Mouse (Mus musculus): ENCODE measurements around the gene Megf8.

Megf8 gene

DNA sequence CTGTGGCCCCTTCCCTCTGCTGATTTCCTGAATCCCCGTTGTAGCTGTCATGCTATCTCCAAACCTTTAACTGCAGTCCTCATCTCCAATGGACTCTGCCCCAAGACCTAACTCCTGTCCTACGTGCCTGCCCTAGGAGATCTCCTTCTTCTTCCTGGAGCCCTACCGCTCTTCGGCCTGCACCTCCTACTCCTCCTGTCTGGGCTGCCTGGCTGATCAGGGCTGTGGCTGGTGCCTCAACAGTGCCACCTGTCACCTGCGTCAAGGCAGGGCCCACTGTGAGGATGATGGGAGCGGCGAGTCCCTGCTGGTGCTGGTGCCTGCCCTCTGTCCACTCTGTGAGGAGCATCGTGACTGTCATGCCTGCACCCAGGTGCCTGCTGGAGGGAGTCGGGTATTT, 22.4 kb downstream of the Megf8 start:
- no peak for DNase-seq (ENCODE audit: low read depth, low spot score)

DNA sequence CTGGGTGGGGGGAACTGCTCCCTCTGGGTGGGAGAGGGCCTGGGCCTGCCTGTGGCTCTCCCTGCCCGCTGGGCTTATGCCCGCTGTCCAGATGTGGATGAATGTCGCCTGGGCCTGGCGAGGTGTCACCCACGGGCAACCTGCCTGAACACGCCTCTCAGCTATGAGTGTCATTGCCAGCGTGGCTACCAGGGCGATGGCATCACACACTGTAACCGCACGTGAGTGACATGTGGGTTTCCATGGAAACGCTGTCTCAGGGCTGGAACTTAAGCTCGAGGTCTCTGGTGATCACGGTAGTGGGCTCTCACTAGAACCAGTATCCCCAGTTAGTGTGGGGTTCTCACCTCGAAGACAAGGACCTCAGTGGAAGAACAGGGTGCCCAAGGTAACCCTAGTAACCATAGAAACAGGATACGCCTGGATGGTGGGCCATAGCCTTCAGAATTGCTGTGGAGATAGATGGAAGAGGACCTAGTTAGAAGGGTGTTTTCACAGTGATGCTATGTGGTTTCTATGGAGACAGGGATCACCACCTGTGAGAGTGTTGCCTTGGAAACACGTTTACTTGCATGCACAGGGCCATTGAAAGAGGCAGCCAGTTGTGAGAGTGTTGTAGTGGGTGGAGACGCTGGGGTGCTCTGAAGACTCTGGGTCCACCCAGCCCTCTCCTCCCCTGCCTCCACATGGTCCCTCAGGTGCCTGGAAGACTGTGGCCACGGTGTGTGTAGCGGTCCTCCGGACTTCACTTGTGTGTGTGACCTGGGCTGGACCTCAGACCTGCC, 24.2 kb downstream of the Megf8 start:
- DNase-seq (ENCODE audit: low read depth, low spot score): peak; percentile 60

DNA sequence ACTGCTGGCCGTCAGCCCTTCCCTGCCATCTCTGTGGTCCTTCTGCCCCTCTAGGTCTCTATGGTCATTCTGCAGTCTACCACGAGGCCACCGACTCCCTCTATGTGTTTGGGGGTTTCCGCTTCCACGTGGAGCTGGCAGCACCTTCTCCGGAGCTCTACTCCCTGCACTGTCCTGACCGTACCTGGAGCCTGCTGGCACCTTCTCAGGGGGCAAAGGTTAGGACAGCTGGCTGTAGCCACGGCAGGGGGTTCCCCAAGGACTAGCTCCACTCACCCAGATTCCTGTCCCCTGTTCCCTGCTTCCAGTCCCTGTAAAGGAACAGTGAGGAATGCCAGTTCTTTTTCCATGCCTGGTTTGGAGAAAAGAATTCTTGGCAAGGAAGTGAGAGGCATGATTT, 31.9 kb downstream of the Megf8 start:
- no peak for DNase-seq (ENCODE audit: low read depth, low spot score)

DNA sequence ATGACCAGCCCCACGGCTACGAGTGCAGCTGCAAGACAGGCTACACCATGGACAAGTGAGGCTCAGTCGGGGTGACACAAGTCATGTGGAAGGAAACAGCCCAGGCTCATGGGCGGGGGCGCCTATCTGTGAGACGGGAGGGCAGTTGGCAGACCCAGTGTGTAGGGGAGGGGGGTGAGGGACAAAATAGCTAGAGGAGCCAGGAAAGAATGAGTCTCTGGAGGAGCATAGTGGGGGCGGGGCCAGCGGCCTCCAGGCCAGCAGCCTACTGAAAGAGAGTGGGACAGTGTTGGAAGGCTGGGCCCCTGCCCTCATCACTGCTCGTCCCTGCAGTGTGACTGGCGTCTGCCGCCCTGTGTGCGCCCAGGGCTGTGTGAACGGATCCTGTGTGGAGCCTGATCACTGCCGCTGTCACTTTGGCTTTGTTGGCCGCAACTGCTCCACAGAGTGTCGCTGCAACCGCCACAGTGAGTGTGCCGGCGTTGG, 41.8 kb downstream of the Megf8 start:
- no peak for DNase-seq (ENCODE audit: low read depth, low spot score)

DNA sequence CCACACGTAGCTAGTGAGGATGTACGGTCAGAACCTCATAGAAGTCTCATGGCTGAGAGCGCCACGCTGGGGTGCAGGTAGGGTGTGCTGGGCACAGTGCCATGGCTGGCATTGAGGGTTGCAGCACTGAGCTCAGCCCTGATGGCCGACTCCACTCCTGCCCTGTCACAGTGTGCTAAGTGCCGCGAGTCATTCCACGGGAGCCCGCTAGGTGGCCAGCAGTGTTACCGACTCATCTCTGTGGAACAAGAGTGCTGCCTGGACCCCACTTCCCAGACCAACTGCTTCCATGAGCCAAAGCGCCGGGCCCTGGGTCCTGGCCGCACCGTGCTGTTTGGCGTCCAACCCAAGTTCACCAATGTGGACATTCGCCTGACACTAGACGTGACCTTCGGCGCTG, 46.2 kb downstream of the Megf8 start:
- DNase-seq (ENCODE audit: low read depth, low spot score): peak; percentile 80

DNA sequence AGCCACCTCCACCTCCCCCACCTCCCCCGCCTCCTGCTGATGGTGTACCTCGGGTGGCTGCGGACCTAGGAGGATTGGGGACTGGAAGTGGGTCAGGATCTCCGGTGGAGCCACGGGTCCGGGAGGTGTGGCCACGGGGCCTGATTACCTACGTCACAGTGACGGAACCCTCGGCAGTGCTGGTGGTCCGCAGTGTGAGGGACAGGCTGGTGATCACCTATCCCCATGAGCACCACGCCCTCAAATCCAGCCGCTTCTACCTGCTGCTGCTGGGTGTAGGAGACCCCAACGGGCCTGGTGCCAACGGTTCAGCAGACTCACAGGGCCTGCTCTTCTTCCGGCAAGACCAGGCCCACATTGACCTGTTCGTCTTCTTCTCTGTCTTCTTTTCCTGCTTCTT, 46.7 kb downstream of the Megf8 start:
- DNase-seq (ENCODE audit: low read depth, low spot score): no peak

DNA sequence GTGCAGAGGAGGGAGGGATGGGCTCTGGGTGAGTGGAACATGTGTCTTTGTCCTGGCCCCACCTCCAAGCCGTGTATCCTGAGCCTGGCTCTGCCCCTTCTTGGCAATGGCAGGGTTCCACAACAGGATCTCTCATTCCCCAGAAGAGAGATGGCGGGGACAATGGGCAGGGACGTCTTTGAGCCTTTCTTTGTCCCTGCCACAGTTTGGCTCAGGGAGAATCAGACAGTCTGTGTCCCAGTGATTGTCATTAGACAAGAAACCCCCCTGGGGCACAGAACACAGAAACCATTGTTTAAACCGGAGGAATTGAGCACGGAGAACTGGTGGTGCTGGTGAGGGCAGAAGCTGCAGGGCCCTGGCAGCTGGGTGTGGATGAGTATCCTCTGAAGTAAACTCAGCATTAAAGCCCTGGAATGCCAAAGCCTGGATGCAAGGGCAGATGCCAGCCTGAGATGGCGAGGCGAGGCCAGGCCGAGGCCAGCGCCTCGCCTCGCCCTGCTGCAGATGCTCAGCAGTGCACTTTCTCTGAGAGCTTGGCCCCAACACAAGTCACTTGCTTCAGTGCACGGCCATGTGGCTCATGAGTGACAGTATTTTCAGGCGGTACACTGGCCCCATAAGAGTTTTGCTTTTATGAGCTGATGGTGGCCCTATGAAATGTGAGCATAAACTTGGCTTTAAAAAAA, 49.1 kb downstream of the Megf8 start:
- DNase-seq (ENCODE audit: low read depth, low spot score): peak; percentile 49

DNA sequence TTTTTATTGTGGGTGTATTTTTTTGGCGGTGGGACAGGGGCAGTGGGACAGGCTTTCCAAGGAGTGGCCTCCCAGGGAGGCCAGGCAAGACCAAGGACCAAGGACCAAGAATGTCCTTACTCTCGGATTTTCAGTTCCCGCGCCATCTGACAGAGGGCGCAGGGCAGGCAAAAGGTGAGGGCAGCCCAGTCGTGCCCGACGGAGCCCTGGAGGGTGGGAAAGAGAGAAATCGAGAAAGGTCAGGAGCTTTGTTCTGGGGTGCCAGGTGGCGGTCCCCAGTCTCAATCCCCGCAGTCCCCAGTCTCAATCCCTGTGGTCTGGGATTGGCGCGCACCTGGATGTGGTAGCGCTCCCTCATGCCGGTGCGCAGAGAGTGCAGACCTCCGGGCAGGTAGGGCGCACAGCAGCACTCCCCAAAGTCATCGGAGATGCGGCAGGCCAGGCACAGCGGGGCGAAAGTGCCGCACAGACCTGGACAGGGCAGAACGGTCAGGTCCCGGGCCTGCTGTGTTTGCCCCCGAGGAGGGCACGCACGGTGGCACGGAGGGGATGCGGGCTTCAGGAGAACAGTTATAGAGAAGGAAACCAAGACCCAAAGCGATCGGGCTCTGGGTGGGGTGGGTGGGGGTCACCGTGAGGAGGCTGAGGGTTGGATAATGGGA, 50.8 kb downstream of the Megf8 start:
- DNase-seq (ENCODE audit: low read depth, low spot score): peak; percentile 54

DNA sequence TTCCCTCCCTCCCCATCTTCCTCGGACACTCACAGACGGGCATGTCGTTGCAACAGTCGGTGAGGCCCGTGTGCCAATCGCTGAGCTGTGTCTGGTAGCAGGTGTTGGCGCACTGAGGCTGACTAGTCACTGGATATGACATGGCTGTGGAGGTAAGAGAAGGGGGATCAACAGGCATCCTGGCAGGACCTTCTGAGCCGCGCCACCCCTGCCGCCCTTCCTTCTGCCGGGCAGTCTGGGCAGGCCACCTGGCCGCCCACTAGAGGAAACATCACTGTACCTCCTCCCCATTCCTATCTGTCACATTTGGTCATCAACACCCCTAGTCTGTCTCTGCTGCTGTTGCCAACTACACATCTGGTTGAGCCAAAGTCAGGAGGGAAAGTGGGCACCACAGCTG, 51.4 kb downstream of the Megf8 start:
- DNase-seq (ENCODE audit: low read depth, low spot score): no peak

DNA sequence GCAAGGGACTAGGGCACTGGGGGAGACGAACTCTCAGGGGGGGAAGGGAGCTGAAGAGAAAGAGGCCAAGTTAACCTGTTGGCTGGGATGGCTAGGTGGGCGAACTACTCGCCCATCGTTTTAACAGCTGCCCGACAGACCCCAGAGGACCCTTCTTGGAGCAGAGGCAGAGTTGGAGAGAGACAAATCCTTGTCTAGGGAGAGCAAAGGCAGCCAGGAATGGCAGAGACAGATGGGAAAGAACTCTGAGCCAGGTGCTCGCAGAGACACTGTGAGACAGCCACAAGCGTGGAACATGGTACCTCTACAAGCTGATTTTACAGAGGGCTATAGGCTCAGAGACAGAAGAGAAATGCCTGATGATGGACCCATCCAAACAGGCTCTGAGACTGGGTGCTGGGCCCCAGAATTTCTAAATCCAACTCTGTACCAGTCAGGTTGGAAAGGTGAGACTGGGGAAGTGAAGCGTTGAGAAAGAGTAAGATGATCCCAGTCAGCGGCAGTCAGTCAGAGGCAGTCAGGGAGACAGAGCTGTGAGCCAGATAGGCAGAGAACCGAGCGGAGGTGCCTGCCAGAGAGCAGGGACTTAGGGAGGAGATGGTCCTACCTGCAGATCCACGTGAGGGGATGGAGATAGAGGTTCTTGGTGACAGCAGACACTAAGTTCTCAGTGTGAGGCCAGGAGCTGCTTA, 52.2 kb downstream of the Megf8 start, which contains the start of gene Cnfn:
Gene Cnfn, minus strand, starts transcription at position 667 of the 692 bp plus-strand sequence.
- DNase-seq (ENCODE audit: low read depth, low spot score): no peak

DNA sequence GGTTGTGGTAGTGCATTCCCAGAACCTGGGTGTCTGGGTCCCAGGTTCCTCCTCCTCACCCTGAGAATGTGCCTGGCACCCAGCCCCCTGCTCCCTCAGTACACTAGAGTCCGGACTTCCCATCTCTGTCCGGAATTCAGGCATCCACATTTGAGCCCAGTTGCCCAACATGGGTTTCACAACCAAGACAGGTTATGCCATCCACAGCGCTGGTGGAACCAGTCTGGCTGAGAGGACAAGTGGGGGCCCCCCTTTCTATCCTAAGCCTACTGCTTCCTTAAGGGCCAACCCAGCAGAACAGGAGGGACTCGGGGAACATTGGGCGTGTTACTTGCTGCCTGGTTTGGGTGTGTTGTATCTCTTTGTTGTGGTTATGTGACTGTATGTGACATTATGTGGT, 55.5 kb downstream of the Megf8 start:
- no peak for DNase-seq (ENCODE audit: low read depth, low spot score)

DNA sequence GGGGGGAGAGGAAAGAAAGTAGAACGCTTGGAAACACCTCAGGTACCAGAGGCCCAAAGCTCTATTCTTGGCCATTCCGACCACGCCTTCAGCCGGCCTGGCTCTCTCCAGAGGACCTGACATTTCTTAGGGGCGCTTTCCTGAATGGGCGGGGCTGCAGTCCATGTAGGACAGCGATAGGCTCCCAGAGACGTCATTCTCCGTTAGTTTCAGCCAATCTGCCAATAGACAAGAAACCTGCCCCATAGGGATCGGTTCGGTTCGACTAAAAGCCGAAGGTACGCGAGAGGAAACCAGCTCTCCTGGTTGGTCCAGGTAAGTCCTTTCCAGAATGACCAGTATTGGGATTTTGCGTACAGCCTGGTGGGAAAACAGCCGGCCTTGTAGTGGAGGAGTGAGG, 59.6 kb downstream of the Megf8 start:
- peak; percentile 97 for DNase-seq (ENCODE audit: low read depth, low spot score)

DNA sequence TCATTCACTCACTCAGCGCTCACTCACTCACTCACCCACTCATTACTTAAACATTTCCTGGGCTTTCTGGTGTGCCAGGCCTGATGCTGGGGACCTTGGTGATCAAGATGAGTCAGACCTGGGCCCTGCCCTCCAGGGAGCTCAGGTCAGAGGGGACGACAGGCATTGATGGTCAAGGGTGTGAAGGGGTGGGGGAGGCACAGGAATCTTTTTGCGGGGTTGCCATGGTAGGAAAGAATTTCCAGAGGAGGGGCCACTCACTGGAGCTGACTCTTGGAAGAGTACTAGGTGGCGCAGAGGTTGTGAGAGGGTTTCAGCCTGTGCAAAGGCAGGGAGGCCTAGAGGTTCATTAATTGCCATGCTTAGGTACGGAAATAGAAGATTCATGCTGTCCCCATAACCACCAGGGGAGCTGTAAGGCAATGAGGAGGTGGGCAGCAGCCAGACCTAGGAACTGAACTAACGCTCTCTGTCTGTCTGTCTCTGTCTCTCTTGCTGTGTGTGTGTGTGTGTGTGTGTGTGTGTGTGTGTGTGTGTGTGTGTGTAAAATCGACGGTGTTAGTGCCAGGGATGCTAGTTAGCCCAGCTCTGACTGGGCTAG, 60.2 kb downstream of the Megf8 start:
- DNase-seq (ENCODE audit: low read depth, low spot score): peak; percentile 86

DNA sequence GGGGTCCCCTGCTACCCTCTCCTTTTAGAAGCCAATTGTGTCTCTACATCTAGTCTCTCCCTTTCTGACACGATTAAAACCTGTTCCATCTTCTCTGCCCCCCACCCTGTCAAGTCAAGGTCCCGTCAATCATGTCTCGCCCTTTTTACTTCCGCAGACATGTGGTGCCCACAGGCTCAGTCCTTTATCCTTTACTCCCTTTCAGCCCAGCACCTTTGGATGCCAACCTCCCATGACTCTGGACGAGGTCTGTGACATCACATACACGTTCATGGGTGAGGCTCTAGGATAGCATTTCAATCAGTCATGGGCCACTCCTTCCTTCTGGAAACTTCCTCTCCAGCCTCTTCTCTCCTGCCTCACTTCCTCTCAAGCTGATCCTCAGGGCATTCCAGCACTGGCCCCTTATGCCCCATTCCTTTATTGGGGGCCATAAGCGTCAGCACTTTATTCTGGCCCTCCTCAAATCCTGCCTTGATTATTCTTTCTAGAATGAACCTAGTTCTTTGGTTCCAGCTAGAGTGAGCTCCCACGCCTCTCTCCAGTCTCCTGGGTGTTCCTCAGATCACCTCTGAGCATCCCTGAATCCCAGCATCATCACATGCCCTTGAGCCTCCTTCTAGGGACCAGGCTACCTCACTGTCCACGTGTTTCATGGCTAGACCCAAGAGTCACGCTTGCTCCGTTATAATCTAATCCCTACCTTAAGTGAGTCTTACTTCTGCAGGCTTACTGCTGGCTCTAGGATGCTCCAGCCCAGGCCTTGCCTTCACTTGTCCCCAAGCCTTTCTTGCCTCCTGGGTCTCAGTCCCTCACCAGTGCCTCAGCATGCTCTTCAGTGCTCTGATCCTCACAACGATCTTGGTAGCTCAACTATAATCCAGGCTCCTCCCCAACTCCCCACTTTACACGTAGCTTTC, 61.5 kb downstream of the Megf8 start:
- no peak for DNase-seq (ENCODE audit: low read depth, low spot score)

DNA sequence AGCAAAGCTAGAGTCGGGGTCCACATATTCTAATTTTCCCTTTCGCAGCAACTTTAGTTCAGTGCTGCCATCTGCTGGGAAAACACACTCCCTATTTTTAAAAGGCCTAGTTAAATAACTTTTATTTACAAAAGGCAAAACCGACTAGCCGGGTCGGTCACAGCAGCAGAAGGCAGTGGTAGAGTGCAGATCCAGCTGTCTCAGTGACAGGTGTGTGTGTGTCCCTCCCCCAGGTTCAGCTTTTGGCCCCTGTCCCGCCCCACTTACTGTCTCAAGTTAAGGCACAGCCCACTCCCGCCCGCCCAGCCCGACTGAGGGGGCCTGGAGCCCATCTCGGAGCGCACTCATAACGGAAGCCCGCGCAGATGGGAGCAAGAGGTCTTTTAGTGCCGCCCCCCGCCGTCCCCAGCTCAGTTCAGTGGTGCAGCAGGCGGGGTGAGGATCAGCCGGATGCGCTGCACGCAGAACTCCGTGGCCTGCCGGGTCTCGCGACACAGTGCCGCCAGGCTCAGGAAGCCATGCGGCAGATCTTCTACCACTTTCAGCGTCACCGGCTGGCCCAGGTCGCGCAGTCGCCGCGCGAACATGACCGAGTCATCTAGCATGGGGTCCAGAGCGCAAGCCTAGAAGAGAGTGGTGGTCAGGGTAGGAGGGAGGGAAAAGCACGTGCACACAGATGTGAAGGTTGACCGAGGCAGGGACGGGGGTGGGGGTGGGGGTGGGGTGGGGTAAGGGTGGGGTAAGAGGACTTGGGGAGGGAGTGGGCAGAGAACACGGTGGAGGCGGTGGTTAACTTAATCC, 62.8 kb downstream of the Megf8 start:
- peak; percentile 82 for DNase-seq (ENCODE audit: low read depth, low spot score)

DNA sequence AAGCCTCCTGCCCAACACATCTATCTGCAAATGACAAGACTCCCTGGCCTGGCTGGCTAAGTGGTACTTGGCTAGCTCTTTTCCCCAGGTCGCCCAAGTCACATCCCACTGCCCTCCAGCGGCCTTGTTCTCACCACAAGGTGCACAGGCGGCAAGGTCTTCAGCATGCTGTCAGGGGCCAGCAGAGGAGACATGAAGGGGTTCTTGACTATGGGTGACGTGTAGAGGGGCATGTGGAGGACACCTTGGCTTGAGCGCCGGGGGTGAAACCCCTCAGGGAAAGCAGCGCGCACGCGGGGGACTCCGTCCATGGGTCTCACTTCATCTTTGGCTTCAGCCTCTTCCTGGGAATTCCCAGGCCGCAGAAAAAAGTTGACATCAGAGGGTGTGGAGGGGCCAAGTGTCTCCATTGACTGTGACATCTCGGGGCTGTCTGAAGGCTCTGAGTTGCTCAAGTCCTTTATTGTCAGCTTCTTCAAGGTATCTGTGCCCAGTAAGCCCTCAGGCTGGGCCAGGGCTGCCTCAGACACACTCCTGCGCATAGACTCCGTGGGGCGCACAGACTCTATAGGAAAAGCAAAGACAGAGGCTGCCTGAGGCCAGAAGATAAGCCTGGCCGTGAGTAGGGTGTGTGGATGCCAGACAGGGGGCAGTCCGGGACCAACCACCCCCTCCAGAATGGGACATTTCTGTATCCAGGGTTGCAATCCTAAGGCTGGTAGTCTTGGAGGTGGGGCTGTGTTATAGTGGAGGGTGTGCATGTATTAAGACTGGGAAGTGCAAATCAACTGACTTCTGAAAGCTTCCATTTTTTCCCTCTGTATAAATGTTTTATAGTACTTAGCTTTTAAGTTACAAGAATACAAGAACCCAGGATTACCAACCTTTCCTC, 63.7 kb downstream of the Megf8 start:
- DNase-seq (ENCODE audit: low read depth, low spot score): no peak

DNA sequence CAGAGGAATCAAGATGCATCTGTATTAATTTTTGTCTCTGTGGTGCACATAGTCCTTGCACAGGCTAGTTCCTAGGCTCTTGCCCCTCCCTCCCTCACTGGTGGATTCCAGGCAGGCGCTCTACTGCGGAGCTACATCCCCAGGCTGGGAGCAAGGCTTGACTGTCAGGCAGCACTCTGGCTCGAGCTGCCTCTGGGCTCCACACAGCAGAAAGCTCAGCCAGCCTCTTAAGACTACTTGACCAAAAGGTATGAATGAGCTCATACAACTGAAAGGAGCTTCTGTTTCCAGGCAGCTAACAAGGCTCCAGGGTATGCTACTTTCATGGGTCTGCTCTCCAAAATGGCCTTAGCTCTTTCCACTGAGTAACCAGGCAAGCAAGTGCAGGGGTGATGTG, 64.3 kb downstream of the Megf8 start:
- no peak for DNase-seq (ENCODE audit: low read depth, low spot score)

DNA sequence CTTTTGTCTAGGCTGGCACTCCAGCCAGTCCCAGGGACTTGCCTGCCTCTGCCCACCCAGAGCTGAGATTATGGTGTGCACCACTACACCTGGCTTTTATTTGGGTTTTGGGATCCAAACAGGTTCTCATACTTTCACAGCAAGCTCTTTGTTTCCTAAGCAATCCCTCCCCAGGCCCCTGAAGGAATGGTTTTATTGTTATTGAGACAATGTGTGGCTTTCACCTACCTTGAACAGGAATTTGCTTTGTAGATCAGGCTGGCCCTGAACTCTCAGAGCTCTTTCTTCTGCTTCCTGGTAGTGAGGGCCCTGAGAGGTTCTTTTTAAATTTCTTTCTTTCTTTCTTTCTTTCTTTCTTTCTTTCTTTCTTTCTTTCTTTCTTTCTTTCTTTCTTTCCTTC, 65.6 kb downstream of the Megf8 start:
- peak; percentile 71 for DNase-seq (ENCODE audit: low read depth, low spot score)

DNA sequence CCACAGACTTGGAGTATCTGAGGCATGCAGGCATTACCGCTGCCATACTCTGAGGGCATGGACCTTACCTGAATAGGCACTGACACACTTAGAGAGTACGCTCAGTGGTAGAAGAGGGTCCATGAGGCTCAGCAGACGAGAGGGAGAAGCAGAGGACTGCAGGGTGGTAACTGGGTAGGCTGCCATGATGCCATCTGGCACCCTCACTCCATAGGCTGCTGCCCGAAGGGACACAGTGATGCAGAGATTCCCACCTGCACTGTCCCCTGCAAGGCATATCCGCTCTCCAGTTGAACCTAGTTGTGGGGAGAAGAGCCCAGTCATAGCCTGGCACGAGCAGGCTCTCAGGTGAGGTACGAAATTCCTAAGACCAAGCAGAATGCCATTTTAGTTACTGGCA, 66.4 kb downstream of the Megf8 start:
- DNase-seq (ENCODE audit: low read depth, low spot score): no peak
